Mouse (Mus musculus): ENCODE results near the gene Asb2. TPM values are rescaled to one million over a fixed set of nuclear protein-coding genes. Genes with fewer than 3 reads are reported as not detected.

Gene Asb2
- 3.0 and 3.7 TPM in 2 replicates for polyA plus RNA-seq (2015; fragmentation: Nextera tagmentation; extraction: Ambion mirVana)

DNA sequence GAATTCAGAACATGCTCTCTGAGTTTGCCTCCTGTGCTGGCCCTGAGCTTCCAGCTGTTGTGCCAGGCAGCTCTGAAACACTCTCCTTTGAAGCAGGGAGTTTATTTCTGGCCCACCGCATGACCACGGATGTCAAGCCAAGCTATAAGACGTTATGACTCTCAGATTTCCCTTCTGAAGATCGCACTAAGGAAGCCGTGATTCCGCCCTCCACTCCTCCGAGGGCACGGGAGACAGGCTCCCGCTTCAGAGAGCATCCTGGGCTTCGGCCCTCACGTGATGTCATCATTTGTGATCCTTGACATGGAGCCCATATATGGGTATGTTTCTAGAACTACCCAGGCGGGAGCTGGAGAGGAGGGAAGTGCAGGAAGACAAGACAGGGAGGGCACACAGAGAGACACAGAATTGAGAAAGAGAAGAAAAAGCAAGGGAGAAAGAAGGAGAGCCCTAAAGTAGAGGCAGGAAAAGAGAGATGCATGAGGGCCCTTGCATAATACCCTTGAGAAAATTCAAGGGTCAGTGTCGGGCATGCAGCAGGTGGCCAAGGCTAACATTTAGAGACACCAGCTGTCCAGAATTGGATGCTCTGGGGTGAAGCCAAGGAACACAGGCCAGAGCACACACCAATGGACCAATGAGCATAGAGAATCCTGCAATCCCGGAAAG, at the start of gene Asb2:
Asb2 (minus strand) TSS at position 256 of the 669 bp plus-strand sequence.

DNA sequence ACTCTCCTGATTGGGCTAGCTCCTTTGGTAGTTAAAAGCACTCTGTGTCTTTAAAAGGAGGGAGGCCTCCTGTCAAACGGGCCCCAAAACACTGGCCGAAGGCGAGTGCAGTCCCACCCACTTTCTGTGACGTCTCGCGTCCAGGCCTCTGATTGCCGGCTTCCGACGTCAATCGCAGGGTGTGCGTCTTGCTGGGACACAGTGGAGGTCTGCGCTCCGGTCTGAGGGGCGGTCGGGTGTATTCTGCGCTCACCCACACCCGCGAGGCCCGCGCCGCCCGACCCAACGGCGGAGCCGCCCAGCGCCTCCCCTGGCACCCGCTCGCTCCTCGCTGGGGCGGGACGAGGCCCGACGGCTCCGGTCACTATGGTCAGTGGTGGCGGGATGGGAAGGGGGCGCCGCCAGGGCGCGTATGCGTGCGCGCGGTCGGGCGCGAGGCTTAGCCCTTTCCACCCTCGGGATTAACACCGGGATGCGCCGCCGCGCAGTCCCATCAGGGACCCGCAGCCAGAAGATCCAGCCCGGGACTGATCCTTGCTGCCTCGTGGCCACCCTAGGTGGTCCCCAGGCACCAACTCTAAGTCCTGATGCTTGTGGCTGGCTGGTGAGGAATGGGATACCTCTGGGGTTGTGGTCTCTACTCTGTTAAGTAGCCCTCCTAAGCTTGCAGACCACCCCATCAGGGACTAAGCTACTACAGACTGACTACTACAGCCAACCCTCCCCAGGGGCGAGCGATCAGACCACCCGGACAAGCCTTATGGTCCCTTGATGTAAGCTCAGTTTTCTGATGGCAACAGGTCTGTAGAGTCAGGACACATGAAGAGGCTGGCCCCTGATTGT, 32.9 kb upstream of the Asb2 start, which contains the start of gene Otub2:
Otub2 (plus strand) TSS at position 178 of the 843 bp plus-strand sequence.

DNA sequence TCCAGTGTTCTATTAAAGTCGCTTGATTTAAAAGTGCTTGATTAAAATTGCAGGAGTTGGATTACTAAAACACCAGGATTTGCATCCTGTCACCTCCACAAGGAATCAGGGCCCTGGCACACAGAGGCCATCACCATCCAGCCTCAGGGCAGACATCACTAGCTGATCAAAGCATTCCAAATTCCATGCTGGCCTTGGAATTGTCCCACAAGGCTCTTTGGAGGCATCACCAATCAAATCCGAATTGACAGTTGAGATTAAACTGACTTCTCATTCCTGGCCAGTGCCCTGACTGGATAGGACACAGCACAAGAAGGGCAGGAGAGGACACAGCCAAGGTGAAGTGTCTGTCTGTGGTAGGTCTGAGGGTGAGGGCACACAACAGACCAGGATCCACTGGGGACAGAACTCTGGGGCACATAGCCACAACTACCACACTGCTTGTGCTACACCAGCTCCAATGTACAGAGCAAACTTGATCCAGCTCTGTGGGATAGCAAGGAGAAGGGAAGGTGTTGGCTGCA, 45.0 kb downstream of the Asb2 start, which contains the start of gene Fam181a:
Fam181a (plus strand) TSS at position 232 of the 524 bp plus-strand sequence.

Other genes with a start within 250 kb of the Asb2 start
- 2.9 and 3.9 TPM in 2 replicates for gene Prima1, start 113.9 kb downstream of the Asb2 start, polyA plus RNA-seq (2015; fragmentation: Nextera tagmentation; extraction: Ambion mirVana)
- 7.6 and 9.2 TPM in 2 replicates for gene Fam181a, start 45.0 kb downstream of the Asb2 start, polyA plus RNA-seq (2015; fragmentation: Nextera tagmentation; extraction: Ambion mirVana)
- gene Otub2, start 32.7 kb upstream of the Asb2 start, polyA plus RNA-seq (2015; fragmentation: Nextera tagmentation; extraction: Ambion mirVana), result 17.4 and 19.8 TPM in 2 replicates
- 0.55 and 0.62 TPM in 2 replicates for gene 9330161L09Rik, start 51.8 kb upstream of the Asb2 start, polyA plus RNA-seq (2015; fragmentation: Nextera tagmentation; extraction: Ambion mirVana)
- gene Ddx24, start 69.8 kb upstream of the Asb2 start, polyA plus RNA-seq (2015; fragmentation: Nextera tagmentation; extraction: Ambion mirVana), result 208 and 244 TPM in 2 replicates
- gene Ifi27, start 78.2 kb upstream of the Asb2 start, polyA plus RNA-seq (2015; fragmentation: Nextera tagmentation; extraction: Ambion mirVana), result 26.1 and 33.4 TPM in 2 replicates
- 18.3 and 28.9 TPM in 2 replicates for gene Ifi27l2a, start 87.7 kb upstream of the Asb2 start, polyA plus RNA-seq (2015; fragmentation: Nextera tagmentation; extraction: Ambion mirVana)
- gene Ifi27l2b, start 101.2 kb upstream of the Asb2 start, polyA plus RNA-seq (2015; fragmentation: Nextera tagmentation; extraction: Ambion mirVana), result not detected in 2 replicates
- gene Ppp4r4, start 176.3 kb upstream of the Asb2 start, polyA plus RNA-seq (2015; fragmentation: Nextera tagmentation; extraction: Ambion mirVana), result 3.9 and 4.1 TPM in 2 replicates